Mouse (Mus musculus) G1E (cell line): ENCODE results near the gene Plcb2.

Experiments
- CTCF ChIP-seq: IDR thresholded peaks from 2 replicates; pipeline ENCODE4 v1.5.1; 2012; ENCODE audit warnings: low read depth, low read length, inconsistent platforms, mixed read lengths
- GATA1 ChIP-seq: IDR thresholded peaks from 2 replicates; pipeline ENCODE4 v1.6.1; 2012; ENCODE audit warnings: borderline replicate concordance, low read length, inconsistent platforms, mixed read lengths
- GATA2 ChIP-seq: IDR thresholded peaks from 2 replicates; pipeline ENCODE4 v1.6.1; 2012; ENCODE audit warnings: low read depth, low read length, inconsistent platforms, borderline replicate concordance
- POLR2AphosphoS5 ChIP-seq: IDR thresholded peaks from 2 replicates; pipeline ENCODE4 v1.6.1; 2012; ENCODE audit warnings: low read depth, low read length, inconsistent platforms; ENCODE audit not compliant: insufficient replicate concordance
- TAL1 ChIP-seq: conservative IDR thresholded peaks from 2 replicates; pipeline ENCODE4 v1.6.1; 2012; ENCODE audit warnings: low read depth, low read length, inconsistent platforms, mixed read lengths

GRCm38 (mm10) chr2:118745232-118745884, 17.1 kb upstream of the Plcb2 start, which contains the start of gene Inafm2:
- TF ChIP-seq CTCF = no peak
- no peak for TF ChIP-seq GATA2
- no peak for TF ChIP-seq GATA1
- no peak for TF ChIP-seq TAL1
- TF ChIP-seq POLR2AphosphoS5 = no peak
